Mouse (Mus musculus): ENCODE measurements around the gene Gm9573. TPM values are rescaled to one million over a fixed set of nuclear protein-coding genes. Genes with fewer than 3 reads are reported as not detected.

The Gm9573 gene
- polyA plus RNA-seq, 1 experiment: not detected

DNA sequence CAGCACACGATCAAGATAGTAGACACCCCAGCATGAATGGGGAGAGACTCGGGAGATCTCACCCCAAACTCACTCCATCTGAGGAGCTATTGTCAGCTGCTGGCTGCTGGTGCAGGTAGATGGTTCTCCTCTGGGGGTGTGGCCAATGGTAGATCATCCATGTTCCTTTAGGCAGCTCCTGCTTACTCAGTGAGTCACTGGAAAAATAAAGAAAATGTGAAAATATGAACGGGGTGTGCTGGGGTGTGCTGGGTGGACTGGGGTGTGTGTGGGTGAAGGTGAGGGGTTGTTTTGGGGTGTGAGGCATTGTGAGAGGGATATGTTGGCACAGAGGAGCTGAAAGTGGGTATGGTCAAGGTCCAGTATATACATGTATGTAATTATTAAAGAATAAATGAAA, 29.0 kb downstream of the Gm9573 start:
- H3K27me3 ChIP-seq (ENCODE audit: control insufficient read depth, insufficient read depth, insufficient read length): no peaks in the 10 kb centered on the region
- H3K36me3 ChIP-seq (ENCODE audit: control insufficient read depth, insufficient read depth): no peaks in the 10 kb centered on the region
- no peak overlapping the region for H3K4me3 ChIP-seq
- TF ChIP-seq MYOD1 (IDR thresholded peaks at IDR 0.05; ENCODE audit: control insufficient read depth in 1 of 3, insufficient read length in 2 of 3, low read depth in 2 of 3) (no peak), SRF (IDR thresholded peaks at IDR 0.05; ENCODE audit: control insufficient read depth, insufficient read length, low read depth) (no peak), TCF12 (IDR thresholded peaks at IDR 0.05; ENCODE audit: insufficient read depth, poor library complexity, severe bottlenecking) (no peak), TCF3 (IDR thresholded peaks at IDR 0.05; ENCODE audit: insufficient read length, low read depth) (no peak)
- no peak overlapping the region for H3ac ChIP-seq (ENCODE audit: control insufficient read depth, insufficient read length)
- H3K4me2 ChIP-seq (ENCODE audit: low read depth): no peak overlapping the region
- H3K79me2 ChIP-seq (ENCODE audit: control insufficient read depth, insufficient read depth): no peaks in the 10 kb centered on the region

DNA sequence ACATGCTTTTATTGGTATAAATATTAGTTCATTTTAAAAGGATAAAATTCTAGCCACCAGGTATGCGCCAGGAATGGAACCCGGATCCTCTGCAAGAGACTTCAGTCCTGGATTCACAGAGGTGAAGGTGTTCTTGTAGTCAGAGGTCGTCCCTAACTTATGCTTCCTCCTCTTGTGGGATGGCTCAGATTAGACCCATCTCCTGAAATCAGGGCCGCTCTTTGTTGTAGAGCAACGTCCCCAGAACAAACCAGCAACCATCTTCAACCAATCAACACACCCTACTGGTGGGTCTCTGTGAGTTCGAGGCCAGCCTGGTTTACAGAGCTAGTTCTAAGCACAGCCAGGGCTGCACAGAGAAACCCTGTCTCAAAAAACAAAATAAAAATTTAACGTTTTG, 32.0 kb downstream of the Gm9573 start:
- no peak overlapping the region for H3K4me3 ChIP-seq
- no peak for TF ChIP-seq POLR2AphosphoS2 (IDR thresholded peaks at IDR 0.05; ENCODE audit: insufficient read length, low read depth)
- no peak for TF ChIP-seq USF1 (IDR thresholded peaks at IDR 0.05; ENCODE audit: low read depth)
- TF ChIP-seq MYOG (IDR thresholded peaks at IDR 0.05; ENCODE audit: control insufficient read depth in 1 of 3, insufficient read depth in 1 of 3, insufficient read length in 2 of 3, low read depth in 2 of 3): no peak
- no peak for TF ChIP-seq POLR2A (IDR thresholded peaks at IDR 0.05; ENCODE audit: insufficient read length, low read depth)
- no peak for TF ChIP-seq TCF3 (IDR thresholded peaks at IDR 0.05; ENCODE audit: insufficient read length, low read depth)
- no peak for TF ChIP-seq TCF12 (IDR thresholded peaks at IDR 0.05; ENCODE audit: insufficient read depth, poor library complexity, severe bottlenecking)
- no peak for TF ChIP-seq REST (IDR thresholded peaks at IDR 0.05; ENCODE audit: insufficient read depth, insufficient read length)
- no peak for TF ChIP-seq CEBPB (IDR thresholded peaks at IDR 0.05; ENCODE audit: insufficient read depth, poor library complexity, severe bottlenecking)
- no peak for TF ChIP-seq MYOD1 (IDR thresholded peaks at IDR 0.05; ENCODE audit: control insufficient read depth in 1 of 3, insufficient read length in 2 of 3, low read depth in 2 of 3)
- no peak for TF ChIP-seq SRF (IDR thresholded peaks at IDR 0.05; ENCODE audit: control insufficient read depth, insufficient read length, low read depth)
- TF ChIP-seq MAX (IDR thresholded peaks at IDR 0.05; ENCODE audit: low read depth): no peak
- no peak for TF ChIP-seq E2F4 (IDR thresholded peaks at IDR 0.05; ENCODE audit: insufficient read depth)
- H3ac ChIP-seq (ENCODE audit: control insufficient read depth, insufficient read length): no peak overlapping the region
- H3K27me3 ChIP-seq (ENCODE audit: control insufficient read depth, insufficient read depth, insufficient read length): no peaks in the 10 kb centered on the region
- no peaks in the 10 kb centered on the region for H3K79me2 ChIP-seq (ENCODE audit: control insufficient read depth, insufficient read depth)
- H3K4me2 ChIP-seq (ENCODE audit: low read depth): no peak overlapping the region
- H3K36me3 ChIP-seq (ENCODE audit: control insufficient read depth, insufficient read depth): no peaks in the 10 kb centered on the region

DNA sequence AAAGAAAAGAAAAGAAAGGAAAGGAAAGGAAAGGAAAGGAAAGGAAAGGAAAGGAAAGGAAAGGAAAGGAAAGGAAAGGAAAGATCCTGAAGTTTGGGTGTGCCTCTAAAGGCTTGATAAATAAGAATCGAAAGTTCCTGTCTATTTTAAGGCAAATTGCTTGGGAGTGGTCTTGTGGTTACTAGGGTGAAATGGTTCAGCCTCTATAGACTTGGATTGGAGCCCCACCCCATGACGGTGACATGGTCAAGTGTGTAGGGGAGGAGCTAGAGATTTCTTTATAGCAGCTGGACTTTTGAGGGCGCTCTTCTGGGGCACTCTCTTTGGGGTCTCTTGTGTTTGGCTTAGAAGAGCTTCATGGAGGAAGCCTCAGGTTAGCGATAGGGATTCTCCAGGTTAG, 32.7 kb downstream of the Gm9573 start:
- Histone ChIP-seq H3K36me3 (ENCODE audit: control insufficient read depth, insufficient read depth) (no peaks in the 10 kb centered on the region), H3K4me2 (ENCODE audit: low read depth) (no peak overlapping the region), H3K27me3 (ENCODE audit: control insufficient read depth, insufficient read depth, insufficient read length) (no peaks in the 10 kb centered on the region), H3ac (ENCODE audit: control insufficient read depth, insufficient read length) (no peak overlapping the region), H3K4me3 (no peak overlapping the region), H3K79me2 (ENCODE audit: control insufficient read depth, insufficient read depth) (no peaks in the 10 kb centered on the region)
- TF ChIP-seq E2F4 (IDR thresholded peaks at IDR 0.05; ENCODE audit: insufficient read depth) (no peak), USF1 (IDR thresholded peaks at IDR 0.05; ENCODE audit: low read depth) (no peak), CEBPB (IDR thresholded peaks at IDR 0.05; ENCODE audit: insufficient read depth, poor library complexity, severe bottlenecking) (no peak), POLR2AphosphoS2 (IDR thresholded peaks at IDR 0.05; ENCODE audit: insufficient read length, low read depth) (no peak), SRF (IDR thresholded peaks at IDR 0.05; ENCODE audit: control insufficient read depth, insufficient read length, low read depth) (no peak), MYOG (IDR thresholded peaks at IDR 0.05; ENCODE audit: control insufficient read depth in 1 of 3, insufficient read depth in 1 of 3, insufficient read length in 2 of 3, low read depth in 2 of 3) (no peak), REST (IDR thresholded peaks at IDR 0.05; ENCODE audit: insufficient read depth, insufficient read length) (no peak), MAX (IDR thresholded peaks at IDR 0.05; ENCODE audit: low read depth) (no peak), TCF3 (IDR thresholded peaks at IDR 0.05; ENCODE audit: insufficient read length, low read depth) (no peak), MYOD1 (IDR thresholded peaks at IDR 0.05; ENCODE audit: control insufficient read depth in 1 of 3, insufficient read length in 2 of 3, low read depth in 2 of 3) (no peak), POLR2A (IDR thresholded peaks at IDR 0.05; ENCODE audit: insufficient read length, low read depth) (no peak), TCF12 (IDR thresholded peaks at IDR 0.05; ENCODE audit: insufficient read depth, poor library complexity, severe bottlenecking) (no peak)

DNA sequence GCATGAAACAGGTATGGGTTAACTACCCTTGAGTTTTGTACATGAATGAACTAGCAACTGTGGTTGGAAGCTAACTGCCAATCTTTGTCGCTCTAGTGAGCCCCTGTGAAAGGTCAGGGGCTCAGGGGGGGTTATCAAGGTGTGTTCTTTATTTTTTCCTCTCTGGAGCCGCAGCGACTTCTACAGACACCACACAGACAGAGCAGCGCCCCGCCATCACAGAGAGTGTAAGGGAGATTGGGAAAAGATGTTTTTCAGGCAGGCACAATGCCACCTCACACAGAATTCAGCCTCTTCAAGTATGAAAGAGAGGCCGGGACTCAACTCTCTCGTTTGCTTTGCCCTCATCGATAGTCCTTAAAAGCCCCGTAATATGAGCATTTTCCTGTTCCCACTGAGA, 34.3 kb downstream of the Gm9573 start:
- no peak overlapping the region for H3ac ChIP-seq (ENCODE audit: control insufficient read depth, insufficient read length)
- H3K79me2 ChIP-seq (ENCODE audit: control insufficient read depth, insufficient read depth): no peaks in the 10 kb centered on the region
- H3K27me3 ChIP-seq (ENCODE audit: control insufficient read depth, insufficient read depth, insufficient read length): no peaks in the 10 kb centered on the region
- no peak for TF ChIP-seq SRF (IDR thresholded peaks at IDR 0.05; ENCODE audit: control insufficient read depth, insufficient read length, low read depth)
- no peak for TF ChIP-seq MYOG (IDR thresholded peaks at IDR 0.05; ENCODE audit: control insufficient read depth in 1 of 3, insufficient read depth in 1 of 3, insufficient read length in 2 of 3, low read depth in 2 of 3)
- TF ChIP-seq TCF3 (IDR thresholded peaks at IDR 0.05; ENCODE audit: insufficient read length, low read depth): no peak
- no peak for TF ChIP-seq POLR2A (IDR thresholded peaks at IDR 0.05; ENCODE audit: insufficient read length, low read depth)
- no peak for TF ChIP-seq REST (IDR thresholded peaks at IDR 0.05; ENCODE audit: insufficient read depth, insufficient read length)
- no peak for TF ChIP-seq USF1 (IDR thresholded peaks at IDR 0.05; ENCODE audit: low read depth)
- TF ChIP-seq E2F4 (IDR thresholded peaks at IDR 0.05; ENCODE audit: insufficient read depth): no peak
- no peak for TF ChIP-seq TCF12 (IDR thresholded peaks at IDR 0.05; ENCODE audit: insufficient read depth, poor library complexity, severe bottlenecking)
- no peak for TF ChIP-seq CEBPB (IDR thresholded peaks at IDR 0.05; ENCODE audit: insufficient read depth, poor library complexity, severe bottlenecking)
- no peaks in the 10 kb centered on the region for H3K36me3 ChIP-seq (ENCODE audit: control insufficient read depth, insufficient read depth)
- H3K4me2 ChIP-seq (ENCODE audit: low read depth): no peak overlapping the region
- H3K4me3 ChIP-seq: no peak overlapping the region

DNA sequence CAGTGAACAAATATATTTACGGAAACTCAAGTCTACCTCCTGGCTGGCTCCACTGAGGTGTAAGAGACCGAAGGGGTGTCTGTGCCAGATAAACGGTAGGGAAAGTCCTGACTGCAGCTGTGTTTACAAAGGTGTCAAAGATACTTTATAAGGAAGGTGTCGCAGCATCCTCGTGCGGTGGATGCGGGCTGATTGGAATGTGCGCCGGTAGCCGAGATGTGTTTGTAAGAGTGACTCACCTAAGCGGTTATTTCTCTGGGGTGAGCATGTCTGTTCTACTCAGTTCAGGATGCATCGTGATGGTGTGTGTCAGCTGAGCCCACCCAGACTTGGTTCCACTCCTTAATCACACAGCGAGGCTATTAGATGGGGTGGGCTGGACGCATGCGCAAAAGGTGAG, 34.7 kb downstream of the Gm9573 start:
- no peak overlapping the region for H3K4me2 ChIP-seq (ENCODE audit: low read depth)

More for the DNA sequence above, 34.7 kb downstream of the Gm9573 start:
- Histone ChIP-seq H3K36me3 (ENCODE audit: control insufficient read depth, insufficient read depth) (no peaks in the 10 kb centered on the region), H3K79me2 (ENCODE audit: control insufficient read depth, insufficient read depth) (no peaks in the 10 kb centered on the region), H3ac (ENCODE audit: control insufficient read depth, insufficient read length) (no peak overlapping the region), H3K27me3 (ENCODE audit: control insufficient read depth, insufficient read depth, insufficient read length) (no peaks in the 10 kb centered on the region), H3K4me3 (no peak overlapping the region)
- no peak for TF ChIP-seq MAX (IDR thresholded peaks at IDR 0.05; ENCODE audit: low read depth)
- TF ChIP-seq TCF12 (IDR thresholded peaks at IDR 0.05; ENCODE audit: insufficient read depth, poor library complexity, severe bottlenecking): no peak
- no peak for TF ChIP-seq TCF3 (IDR thresholded peaks at IDR 0.05; ENCODE audit: insufficient read length, low read depth)
- TF ChIP-seq SRF (IDR thresholded peaks at IDR 0.05; ENCODE audit: control insufficient read depth, insufficient read length, low read depth): no peak
- no peak for TF ChIP-seq CEBPB (IDR thresholded peaks at IDR 0.05; ENCODE audit: insufficient read depth, poor library complexity, severe bottlenecking)
- TF ChIP-seq USF1 (IDR thresholded peaks at IDR 0.05; ENCODE audit: low read depth): no peak
- no peak for TF ChIP-seq POLR2AphosphoS2 (IDR thresholded peaks at IDR 0.05; ENCODE audit: insufficient read length, low read depth)
- no peak for TF ChIP-seq REST (IDR thresholded peaks at IDR 0.05; ENCODE audit: insufficient read depth, insufficient read length)
- TF ChIP-seq POLR2A (IDR thresholded peaks at IDR 0.05; ENCODE audit: insufficient read length, low read depth): no peak
- TF ChIP-seq MYOD1 (IDR thresholded peaks at IDR 0.05; ENCODE audit: control insufficient read depth in 1 of 3, insufficient read length in 2 of 3, low read depth in 2 of 3): no peak
- no peak for TF ChIP-seq E2F4 (IDR thresholded peaks at IDR 0.05; ENCODE audit: insufficient read depth)
- no peak for TF ChIP-seq MYOG (IDR thresholded peaks at IDR 0.05; ENCODE audit: control insufficient read depth in 1 of 3, insufficient read depth in 1 of 3, insufficient read length in 2 of 3, low read depth in 2 of 3)
